Mouse (Mus musculus) regulatory T cell (primary cell): ENCODE measurements at regions not wholly inside any gene's neighbourhood (a gene's known extent, or its start where the extent isn't known, plus 50 kb on each side); places are given as distances from the start of the nearest gene placed in this dataset.

Experiments used
- in situ Hi-C: fragments of 300-600 bp; cut with MboI, MseI; formaldehyde crosslinking; loops from one replicate; pipeline ENCODE4 v1.15.1; 2025; ENCODE audit warnings: high pct_unique_total_duplicates

GRCm38 (mm10) chr1:151118982-151119381 lies 63.4 kb upstream of the Gm47985 start:
- in situ Hi-C loops = no loop called here

DNA sequence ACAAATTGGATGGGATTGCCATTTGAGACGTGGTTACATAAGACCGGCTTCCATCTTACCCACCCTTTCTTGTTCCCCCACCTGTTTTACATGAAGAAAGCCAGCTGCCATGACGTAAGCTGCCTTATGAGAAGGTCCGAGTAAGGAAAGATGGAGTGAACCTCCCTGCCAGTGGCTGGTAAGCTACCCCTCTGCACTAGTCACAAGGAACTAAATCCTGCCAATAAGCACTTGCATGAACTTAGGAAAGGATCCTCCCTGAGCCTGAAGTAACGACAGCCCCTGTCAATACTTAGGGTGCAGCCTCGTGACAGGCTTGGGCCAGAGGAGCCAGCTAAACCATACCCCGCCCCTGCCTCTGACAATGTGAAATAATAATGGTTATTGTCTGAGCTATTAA lies 62.8 kb upstream of the Gm47985 start:
- in situ Hi-C loops = no loop called here

- in situ Hi-C loops = no loop called here
Observed at GRCm38 (mm10) chr1:151121686-151122085, 60.7 kb upstream of the Gm47985 start.

GRCm38 (mm10) chr1:151123964-151124363 lies 58.4 kb upstream of the Gm47985 start:
- in situ Hi-C loops = no loop called here

- in situ Hi-C loops = loop anchor here (25.0 kb wide), 1 partner anchor 1488 kb away; no protein-coding TSS in a partner anchor
Observed at GRCm38 (mm10) chr1:151125028-151125659, 57.2 kb upstream of the Gm47985 start.

GRCm38 (mm10) chr1:151125764-151126485 lies 56.4 kb upstream of the Gm47985 start:
- in situ Hi-C loops = loop anchor here (25.0 kb wide), 1 partner anchor 1489 kb away; no protein-coding TSS in a partner anchor

DNA sequence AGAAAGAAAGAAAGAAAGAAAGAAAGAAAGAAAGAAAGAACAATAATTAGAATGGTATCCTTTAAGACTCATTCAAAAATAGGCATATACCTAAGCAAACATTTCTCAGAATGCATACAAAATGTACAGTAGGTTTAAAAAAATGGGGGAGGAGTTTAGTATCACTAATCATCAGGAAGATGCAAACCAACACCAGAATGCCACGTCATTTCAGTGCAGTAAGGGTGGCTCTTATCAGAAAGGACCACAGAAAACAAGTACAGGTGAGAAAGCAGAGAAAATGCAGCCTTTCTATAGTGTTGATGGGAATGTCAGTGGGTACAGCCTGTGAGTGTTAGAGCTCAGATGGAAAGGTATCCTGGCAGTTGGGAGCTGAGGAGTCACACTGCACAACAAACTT lies 55.6 kb upstream of the Gm47985 start:
- in situ Hi-C loops = loop anchor here (25.0 kb wide), 1 partner anchor 1489 kb away; no protein-coding TSS in a partner anchor

GRCm38 (mm10) chr1:151128005-151128404 lies 54.3 kb upstream of the Gm47985 start:
- in situ Hi-C loops = loop anchor here (25.0 kb wide), 1 partner anchor 1491 kb away; no protein-coding TSS in a partner anchor

- in situ Hi-C loops = loop anchor here (25.0 kb wide), 1 partner anchor 1492 kb away; no protein-coding TSS in a partner anchor
Observed at GRCm38 (mm10) chr1:151128955-151129354, 53.4 kb upstream of the Gm47985 start.

DNA sequence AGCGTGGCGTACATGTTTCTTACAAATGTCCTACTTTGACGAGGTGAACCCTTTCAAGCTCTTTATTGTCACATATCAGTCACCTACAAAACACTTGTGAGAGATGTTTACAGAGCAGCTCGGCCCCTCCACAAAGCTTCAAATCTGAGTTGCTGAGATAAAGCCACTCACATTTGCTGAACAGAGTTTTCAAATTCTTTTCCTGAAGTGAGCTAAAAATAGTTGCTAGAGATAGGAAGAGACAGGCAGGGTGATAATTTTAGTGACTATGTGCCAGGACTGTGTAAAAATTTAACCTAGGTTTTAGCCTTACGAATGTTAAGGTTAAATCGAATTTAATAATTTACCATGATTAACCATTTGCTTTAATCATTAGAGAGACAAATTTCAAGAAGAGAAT lies 52.3 kb upstream of the Gm47985 start:
- in situ Hi-C loops = loop anchor here (25.0 kb wide), 1 partner anchor 1493 kb away; no protein-coding TSS in a partner anchor

GRCm38 (mm10) chr1:151130845-151131626 lies 51.3 kb upstream of the Gm47985 start:
- in situ Hi-C loops = loop anchor here (25.0 kb wide), 1 partner anchor 1494 kb away; no protein-coding TSS in a partner anchor

DNA sequence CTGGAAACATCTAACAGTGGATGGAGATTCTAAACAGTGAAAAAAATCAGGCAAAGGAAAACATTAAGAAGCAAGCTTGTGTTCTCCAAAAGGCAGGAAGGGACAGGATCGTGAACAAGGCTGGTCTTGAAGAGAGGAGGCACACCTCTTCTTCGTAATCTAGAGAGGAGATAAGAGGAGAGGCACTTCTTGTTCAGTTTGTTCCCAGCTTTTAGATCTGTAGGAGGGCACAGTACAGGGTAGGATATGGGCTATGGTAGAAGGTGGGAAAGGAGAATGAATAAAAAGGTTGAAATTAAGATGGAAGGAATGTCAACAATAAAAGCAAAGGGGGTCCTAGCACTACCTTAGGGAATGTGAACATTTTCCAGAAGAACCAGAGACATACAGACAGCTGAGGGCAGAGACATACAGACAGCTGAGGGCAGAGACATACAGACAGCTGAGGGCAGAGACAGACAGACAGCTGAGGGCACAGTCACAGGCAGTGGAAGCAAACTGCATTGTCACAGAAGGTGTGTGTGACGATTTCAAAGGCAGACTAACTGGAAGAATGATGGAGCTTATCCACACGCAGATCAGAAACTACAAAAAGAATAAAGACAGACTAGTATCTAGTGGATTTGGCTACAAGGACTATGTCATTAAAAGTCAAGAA lies 50.6 kb upstream of the Gm47985 start:
- in situ Hi-C loops = loop anchor here (25.0 kb wide), 1 partner anchor 1494 kb away; no protein-coding TSS in a partner anchor
